Mouse (Mus musculus) hindbrain, embryonic 12.5 days (tissue): ENCODE data around the gene Olfr110. TPM values are rescaled to one million over a fixed set of nuclear protein-coding genes. Genes with fewer than 3 reads are reported as not detected.
"Not testable (repeated sequence)": the region's sequence is repeated elsewhere in the genome, so short reads cannot be mapped to it uniquely, and the experiment has no call there.

Experiments used
- ATAC-seq: fragments of 200-750 bp; cut with Nextera tagmentation; 2 replicates; pipeline ENCODE4 v1.8.0; 2017; ENCODE audit warnings: moderate TSS enrichment; ENCODE audit not compliant: low FRiP score
- H3K27ac ChIP-seq: fragments of 300-500 bp; sonication (generic); 2 replicates; pipeline ENCODE4 v1.5.1; 2016; ENCODE audit warnings: mild to moderate bottlenecking
- H3K27me3 ChIP-seq: fragments of 300-500 bp; sonication (generic); 2 replicates; pipeline ENCODE4 v1.6.1; 2016; ENCODE audit warnings: mild to moderate bottlenecking
- H3K36me3 ChIP-seq: fragments of 300-500 bp; sonication (generic); 2 replicates; pipeline ENCODE4 v1.6.1; 2016; ENCODE audit warnings: mild to moderate bottlenecking
- H3K4me1 ChIP-seq: fragments of 300-500 bp; sonication (generic); 2 replicates; pipeline ENCODE4 v1.6.1; 2016
- H3K4me2 ChIP-seq: fragments of 300-500 bp; sonication (generic); replicated peaks from 2 replicates; pipeline ENCODE4 v1.6.1; 2016; ENCODE audit warnings: mild to moderate bottlenecking
- H3K4me3 ChIP-seq: fragments of 300-500 bp; sonication (generic); 2 replicates; pipeline ENCODE4 v1.5.1; 2016; ENCODE audit warnings: mild to moderate bottlenecking
- H3K9ac ChIP-seq: fragments of 300-500 bp; sonication (generic); 2 replicates; pipeline ENCODE4 v1.6.1; 2016; ENCODE audit warnings: mild to moderate bottlenecking, moderate library complexity
- H3K9me3 ChIP-seq: fragments of 300-500 bp; sonication (generic); replicated peaks from 2 replicates; pipeline ENCODE4 v1.6.1; 2016; ENCODE audit warnings: mild to moderate bottlenecking
- WGBS: fragments of 180-500 bp; shearing (Covaris S2); methylation state at CpG from one replicate; pipeline ENCODE4 v1.1.7; 2016; 5-methylcytosine and 5-hydroxymethylcytosine counted together
- polyA plus RNA-seq: library from polyadenylated mRNA; unstranded; fragments of >200 nt; fragmentation: Nextera tagmentation; extraction: Ambion mirVana; gene quantifications from 2 replicates; pipeline ENCODE4 v1.2.1, GENCODE M21; 2016

Olfr110 gene
- polyA plus RNA-seq, result not detected in 2 replicates

DNA sequence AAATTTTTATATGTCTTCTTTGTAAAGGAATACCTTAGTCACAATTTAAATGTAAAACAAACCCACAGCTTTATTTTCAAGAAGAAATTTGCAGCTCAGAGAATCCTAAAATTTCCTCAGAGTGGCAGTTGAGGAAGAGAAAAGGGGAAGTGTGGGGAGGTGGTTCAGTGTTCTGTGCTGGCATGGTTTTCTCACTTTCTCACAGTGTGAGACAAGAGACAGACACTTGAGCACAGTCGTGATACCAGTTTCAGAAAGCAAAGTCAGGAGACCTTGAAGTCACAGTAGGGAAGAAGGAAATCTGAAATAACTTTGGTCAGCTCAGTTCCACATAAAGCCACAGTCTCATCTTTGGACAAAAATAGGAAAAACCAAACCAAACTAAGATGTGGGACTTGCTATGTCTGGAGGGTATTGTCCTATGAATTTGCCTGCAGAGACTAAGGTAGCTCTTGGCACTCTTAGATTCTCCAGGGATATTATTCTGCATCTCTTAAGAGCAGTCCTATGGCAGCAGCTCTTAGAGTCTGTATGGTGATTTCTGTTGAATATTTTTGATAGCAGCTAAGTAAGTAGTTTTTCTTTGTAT is at the start of gene Olfr110:
Olfr110 (plus strand) TSS at position 539 of the 589 bp plus-strand sequence.
- H3K27ac ChIP-seq, result no peak within 1 kb of the TSS
- H3K9me3 ChIP-seq, result no peaks in the 10 kb centered on the region
- H3K4me3 ChIP-seq, result no peak within 1 kb of the TSS
- WGBS, result 52% methylated on average over 1 of the region's 1 CpGs
- no peak within 1 kb of the TSS for H3K9ac ChIP-seq
- no peak within 1 kb of the TSS for H3K4me2 ChIP-seq
- H3K27me3 ChIP-seq, result no peaks in the 10 kb centered on the region
- no peaks in the 10 kb centered on the region for H3K36me3 ChIP-seq
- ATAC-seq, result no peak
- H3K4me1 ChIP-seq, result no peaks in the 10 kb centered on the region

DNA sequence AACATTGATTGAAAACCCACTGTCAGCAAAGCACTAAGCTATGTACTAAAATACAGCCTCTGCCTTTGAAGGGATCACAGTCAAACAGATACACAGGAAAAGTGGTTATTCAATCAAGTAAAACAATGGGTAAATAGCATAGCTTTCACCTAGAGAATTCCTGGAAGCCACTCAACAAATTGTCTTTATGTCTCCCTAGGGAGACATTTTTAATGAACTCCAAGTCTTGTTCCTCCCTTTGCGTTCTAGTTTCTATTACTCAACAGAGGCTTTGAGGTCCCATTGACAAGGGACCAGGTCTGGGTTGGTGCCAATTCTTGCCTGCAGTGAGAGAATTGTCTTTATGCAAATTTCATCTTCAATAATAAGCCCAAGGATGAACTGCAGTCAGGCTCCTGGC is 47.1 kb upstream of the Olfr110 start, which contains the start of gene Olfr108:
Olfr108 (plus strand) TSS at position 301 of the 400 bp plus-strand sequence.
- Histone ChIP-seq H3K9me3 (no peaks in the 10 kb centered on the region), H3K36me3 (no peaks in the 10 kb centered on the region), H3K4me3 (no peak within 1 kb of the TSS), H3K4me1 (no peaks in the 10 kb centered on the region), H3K27ac (no peak within 1 kb of the TSS), H3K27me3 (no peaks in the 10 kb centered on the region), H3K4me2 (no peak within 1 kb of the TSS), H3K9ac (no peak within 1 kb of the TSS)
- WGBS, result 90% methylated on average over 1 of the region's 1 CpGs
- ATAC-seq, result no peak

DNA sequence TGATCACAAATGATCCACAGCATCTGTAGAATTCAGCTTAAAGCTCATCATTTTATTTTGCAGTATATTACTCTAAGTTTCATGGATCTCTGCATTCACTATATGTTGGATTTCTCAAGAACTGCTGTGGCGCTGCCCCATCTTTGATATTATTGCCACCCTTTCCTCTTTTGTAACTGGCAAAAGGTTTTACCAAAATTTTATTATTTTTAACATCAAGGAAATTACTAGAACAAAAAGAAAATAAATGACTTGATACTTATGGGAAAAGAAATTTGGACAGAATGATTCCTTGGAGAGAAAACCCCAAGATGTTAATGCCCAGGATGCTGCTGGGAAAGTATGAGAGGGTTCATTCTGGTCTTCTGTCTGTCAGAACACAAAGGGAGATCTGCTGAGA is 33.7 kb upstream of the Olfr110 start, which contains the start of gene Olfr109:
Olfr109 (plus strand) TSS at position 301 of the 400 bp plus-strand sequence.
- WGBS, result 93% methylated on average over 1 of the region's 1 CpGs
- no peaks in the 10 kb centered on the region for H3K4me1 ChIP-seq
- ATAC-seq, result no peak

DNA sequence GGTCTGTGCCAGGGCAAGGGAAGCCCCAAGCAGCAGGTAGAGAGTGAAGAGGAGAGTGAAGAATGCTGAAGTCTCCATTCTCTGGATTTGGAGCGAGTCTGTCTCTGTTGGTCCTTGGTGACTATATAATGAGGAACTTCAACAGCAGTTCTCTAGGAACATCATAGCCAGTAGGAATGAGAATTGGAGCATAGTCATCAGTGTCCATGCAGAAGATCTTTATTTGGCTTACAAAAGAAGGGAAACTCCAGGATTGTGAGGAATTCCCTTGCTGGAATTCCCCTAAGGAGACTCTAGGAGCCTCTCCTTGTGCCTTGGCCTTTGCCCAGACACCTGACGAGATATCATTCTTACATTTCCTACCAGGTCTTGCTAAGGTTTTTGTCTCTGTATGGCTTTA is 8.8 kb upstream of the Olfr110 start, which contains the start of gene H2-M2:
H2-M2 (minus strand) TSS at position 101 of the 400 bp plus-strand sequence.
- Histone ChIP-seq H3K27me3 (no peaks in the 10 kb centered on the region), H3K4me3 (no peak within 1 kb of the TSS), H3K4me1 (no peaks in the 10 kb centered on the region), H3K27ac (no peak within 1 kb of the TSS), H3K9ac (no peak within 1 kb of the TSS), H3K36me3 (no peaks in the 10 kb centered on the region), H3K4me2 (no peak within 1 kb of the TSS), H3K9me3 (no peaks in the 10 kb centered on the region)
- ATAC-seq, result no peak
- 78% methylated on average over 2 of the region's 2 CpGs for WGBS

More for the DNA sequence above, 33.7 kb upstream of the Olfr110 start, which contains the start of gene Olfr109:
- H3K27ac ChIP-seq, result no peak within 1 kb of the TSS
- no peak within 1 kb of the TSS for H3K4me3 ChIP-seq
- H3K4me2 ChIP-seq, result no peak within 1 kb of the TSS
- H3K36me3 ChIP-seq, result no peaks in the 10 kb centered on the region
- H3K27me3 ChIP-seq, result no peaks in the 10 kb centered on the region
- H3K9ac ChIP-seq, result no peak within 1 kb of the TSS
- no peaks in the 10 kb centered on the region for H3K9me3 ChIP-seq

DNA sequence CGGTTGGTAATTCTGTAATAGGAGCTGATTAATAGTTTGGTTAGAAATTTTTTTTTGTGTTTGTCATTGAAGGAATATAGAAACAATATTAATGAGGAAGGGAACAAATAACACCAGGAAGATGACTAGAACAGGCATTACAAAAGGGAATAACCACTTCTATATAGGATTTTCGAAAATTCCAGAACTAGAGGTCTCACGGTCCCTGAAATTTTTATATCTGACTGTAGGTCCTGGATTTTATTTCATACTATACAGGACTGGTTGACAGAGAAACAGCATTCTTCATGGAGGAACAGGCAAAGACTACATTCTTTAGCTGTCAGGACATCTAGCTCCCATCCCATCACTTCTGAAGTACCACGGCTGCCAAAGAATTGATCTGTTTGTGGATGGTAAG is 15.5 kb downstream of the Olfr110 start, which contains the start of gene Olfr111:
Olfr111 (plus strand) TSS at position 301 of the 400 bp plus-strand sequence.
- Histone ChIP-seq H3K4me1 (no peaks in the 10 kb centered on the region), H3K27ac (no peak within 1 kb of the TSS), H3K9me3 (no peaks in the 10 kb centered on the region), H3K4me2 (no peak within 1 kb of the TSS), H3K27me3 (no peaks in the 10 kb centered on the region), H3K4me3 (no peak within 1 kb of the TSS), H3K36me3 (no peaks in the 10 kb centered on the region), H3K9ac (no peak within 1 kb of the TSS)
- no peak for ATAC-seq
- WGBS, result 91% methylated on average over 4 of the region's 4 CpGs

DNA sequence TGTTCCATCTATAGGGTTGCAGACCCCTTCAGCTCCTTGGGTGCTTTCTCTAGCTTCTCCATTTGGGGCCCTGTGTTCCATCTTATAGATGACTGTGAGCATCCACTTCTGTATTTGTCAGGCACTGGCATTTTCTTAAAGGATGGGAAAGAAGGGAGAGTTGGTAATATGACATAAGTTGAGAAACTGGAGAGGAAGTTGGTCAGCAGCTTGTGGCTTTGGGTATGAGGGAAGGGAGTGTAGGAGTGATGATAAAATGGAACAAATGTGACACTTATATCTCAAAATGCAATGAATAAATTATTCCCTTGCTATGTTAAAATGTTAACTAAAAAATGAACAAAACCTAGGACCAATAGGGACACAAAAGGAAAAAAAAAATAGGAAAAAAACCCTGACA is 32.3 kb downstream of the Olfr110 start:
- H3K4me2 ChIP-seq, H3K36me3 ChIP-seq, H3K27me3 ChIP-seq, H3K4me3 ChIP-seq, H3K9me3 ChIP-seq, ATAC-seq, H3K27ac ChIP-seq, H3K4me1 ChIP-seq, H3K9ac ChIP-seq: not testable (repeated sequence)

DNA sequence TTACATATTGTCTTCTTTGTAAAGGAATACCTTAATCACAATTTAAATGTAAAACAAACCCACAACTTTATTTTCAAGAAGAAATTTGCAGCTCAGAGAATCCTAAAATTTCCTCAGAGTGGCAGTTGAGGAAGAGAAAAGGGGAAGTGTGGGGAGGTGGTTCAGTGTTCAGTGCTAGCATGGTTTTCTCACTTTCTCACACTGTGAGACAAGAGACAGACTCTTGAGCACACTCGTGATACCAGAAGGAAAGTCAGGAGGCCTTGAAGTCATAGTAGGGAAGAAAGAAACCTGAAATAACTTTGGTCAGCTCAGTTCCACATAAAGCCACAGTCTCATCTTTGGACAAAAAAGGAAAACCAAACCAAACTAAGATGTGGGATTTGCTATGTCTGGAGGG is 33.2 kb downstream of the Olfr110 start:
- not testable (repeated sequence) for H3K9ac ChIP-seq, H3K4me3 ChIP-seq, H3K27me3 ChIP-seq, ATAC-seq, H3K4me2 ChIP-seq, H3K4me1 ChIP-seq, H3K9me3 ChIP-seq, H3K36me3 ChIP-seq, H3K27ac ChIP-seq
- 71% methylated on average over 1 of the region's 1 CpGs for WGBS

DNA sequence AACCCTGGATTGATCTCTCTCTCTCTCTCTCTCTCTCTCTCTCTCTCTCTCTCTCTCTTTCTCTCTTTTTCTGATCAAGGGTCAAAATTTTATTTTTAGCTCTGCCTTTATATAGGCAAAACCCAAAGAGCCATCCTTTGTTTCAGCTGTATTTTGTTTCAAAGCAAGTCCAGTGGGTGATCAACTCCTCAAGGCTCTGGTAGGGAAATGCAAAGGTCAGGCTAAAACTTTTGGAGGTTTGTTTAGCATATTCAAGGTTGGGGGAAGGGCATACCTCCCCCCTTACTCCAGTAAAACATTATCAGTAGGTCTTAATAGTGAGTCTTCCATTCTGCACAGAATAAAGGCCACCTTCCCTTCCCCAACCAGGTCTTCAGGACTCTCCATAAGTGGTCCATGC is 42.9 kb downstream of the Olfr110 start:
- Histone ChIP-seq H3K9ac (no peak overlapping the region), H3K36me3 (no peaks in the 10 kb centered on the region), H3K4me2 (no peak overlapping the region), H3K27ac (no peak overlapping the region), H3K9me3 (no peaks in the 10 kb centered on the region), H3K4me3 (no peak overlapping the region), H3K27me3 (no peaks in the 10 kb centered on the region), H3K4me1 (no peaks in the 10 kb centered on the region)
- no peak for ATAC-seq

DNA sequence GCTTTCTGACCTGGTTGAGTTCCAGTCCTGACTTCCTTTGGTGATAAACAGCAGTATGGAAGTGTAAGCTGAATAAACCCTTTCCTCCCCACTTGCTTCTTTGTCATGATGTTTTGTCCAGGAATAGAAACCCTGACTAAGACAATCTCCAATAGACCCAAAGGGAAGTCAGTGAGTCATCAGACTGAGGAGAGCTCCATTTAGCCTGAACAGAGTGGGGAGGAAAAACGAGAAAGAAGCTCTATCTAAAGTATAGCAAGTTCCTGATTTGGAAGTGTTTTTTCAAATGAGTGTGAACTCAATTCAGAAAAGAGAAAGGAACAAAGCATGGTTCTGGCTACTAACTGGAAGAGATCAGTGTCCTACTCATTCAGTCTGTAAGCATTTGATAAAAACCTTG is 46.1 kb downstream of the Olfr110 start:
- H3K27me3 ChIP-seq, H3K4me1 ChIP-seq, ATAC-seq, H3K9ac ChIP-seq, H3K9me3 ChIP-seq, H3K36me3 ChIP-seq, H3K27ac ChIP-seq, H3K4me2 ChIP-seq, H3K4me3 ChIP-seq: not testable (repeated sequence)
- WGBS, result 58% methylated on average over 1 of the region's 1 CpGs

DNA sequence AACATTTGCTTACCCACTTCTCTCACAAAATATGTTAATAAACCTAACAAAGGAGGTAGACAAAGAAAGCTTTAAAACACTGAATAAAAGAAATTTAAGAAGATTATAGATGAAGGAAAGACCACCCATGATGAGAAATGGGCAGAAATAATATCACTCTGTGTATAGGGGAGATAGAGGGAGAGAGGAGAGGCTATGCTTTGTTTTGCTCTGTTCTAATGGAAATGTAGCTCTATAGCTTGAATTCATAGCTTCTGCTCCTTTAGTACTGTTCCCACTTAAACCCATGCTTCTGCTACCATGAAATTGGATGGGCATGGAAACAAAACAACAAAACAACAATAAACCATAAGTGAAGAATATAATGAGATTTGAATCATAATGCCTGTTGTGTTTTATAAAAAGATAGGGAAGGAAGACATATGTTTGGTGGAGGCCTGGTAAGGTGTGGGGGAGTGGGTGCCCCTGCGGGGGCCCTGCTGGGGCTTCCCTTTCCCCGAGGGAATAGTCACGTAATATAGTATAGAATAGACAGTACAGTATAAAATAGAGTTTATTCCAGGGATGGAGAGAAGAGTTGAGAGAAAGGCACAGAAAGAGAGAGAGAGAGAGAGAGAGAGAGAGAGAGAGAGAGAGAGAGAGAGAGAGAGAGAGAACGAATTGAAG is 49.3 kb downstream of the Olfr110 start:
- Histone ChIP-seq H3K36me3 (no peaks in the 10 kb centered on the region), H3K9ac (no peak overlapping the region), H3K27ac (no peak overlapping the region), H3K4me3 (no peak overlapping the region), H3K27me3 (no peaks in the 10 kb centered on the region), H3K4me2 (no peak overlapping the region), H3K4me1 (no peaks in the 10 kb centered on the region), H3K9me3 (no peaks in the 10 kb centered on the region)
- no peak for ATAC-seq
- 74% methylated on average over 4 of the region's 4 CpGs for WGBS

DNA sequence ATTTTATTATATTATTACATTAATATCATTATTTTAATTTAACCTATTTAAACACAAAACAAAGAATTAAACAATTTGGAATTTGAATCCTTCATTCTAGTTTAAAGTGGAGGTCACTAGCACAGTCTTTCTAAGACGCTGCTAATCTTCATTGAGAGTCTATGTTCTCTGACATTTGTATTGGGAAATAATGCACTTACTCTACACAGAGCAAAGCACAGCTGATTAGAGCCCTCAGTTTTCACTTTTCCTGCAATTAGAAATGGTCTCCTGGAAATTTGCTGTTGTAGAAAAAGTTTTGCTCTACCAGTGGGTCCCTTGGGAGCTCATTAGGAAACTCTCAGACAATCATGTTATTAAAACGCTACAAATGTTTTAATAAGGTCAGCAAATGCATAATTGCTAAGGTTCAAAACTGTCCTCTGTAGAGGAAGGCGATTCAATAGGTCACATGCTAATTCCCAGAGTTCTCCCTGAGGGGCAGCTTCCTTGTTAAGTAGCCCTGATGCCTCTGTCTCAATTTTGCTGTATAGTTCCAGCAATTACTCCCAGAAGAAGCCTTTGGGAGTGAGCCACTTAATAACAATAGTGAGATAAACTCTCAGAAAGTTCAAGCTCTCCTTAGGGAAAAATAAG is 51.6 kb downstream of the Olfr110 start:
- Histone ChIP-seq H3K27me3 (no peaks in the 10 kb centered on the region), H3K4me1 (no peaks in the 10 kb centered on the region), H3K4me2 (no peak overlapping the region), H3K36me3 (no peaks in the 10 kb centered on the region), H3K9ac (no peak overlapping the region), H3K27ac (no peak overlapping the region), H3K9me3 (no peaks in the 10 kb centered on the region), H3K4me3 (no peak overlapping the region)
- 66% methylated on average over 3 of the region's 3 CpGs for WGBS
- no peak for ATAC-seq
